Mouse (Mus musculus) right cerebral cortex, postnatal 36 days (tissue): ENCODE measurements around the gene Myo5a.

ENCODE experiments used
- DNase-seq, 2 experiments: peaks; one replicate each; pipeline ENCODE4 v3.0.0; 2022; ENCODE audit warnings: low spot score in 2 of 2, mixed read lengths in 1 of 2

The Myo5a gene

DNA sequence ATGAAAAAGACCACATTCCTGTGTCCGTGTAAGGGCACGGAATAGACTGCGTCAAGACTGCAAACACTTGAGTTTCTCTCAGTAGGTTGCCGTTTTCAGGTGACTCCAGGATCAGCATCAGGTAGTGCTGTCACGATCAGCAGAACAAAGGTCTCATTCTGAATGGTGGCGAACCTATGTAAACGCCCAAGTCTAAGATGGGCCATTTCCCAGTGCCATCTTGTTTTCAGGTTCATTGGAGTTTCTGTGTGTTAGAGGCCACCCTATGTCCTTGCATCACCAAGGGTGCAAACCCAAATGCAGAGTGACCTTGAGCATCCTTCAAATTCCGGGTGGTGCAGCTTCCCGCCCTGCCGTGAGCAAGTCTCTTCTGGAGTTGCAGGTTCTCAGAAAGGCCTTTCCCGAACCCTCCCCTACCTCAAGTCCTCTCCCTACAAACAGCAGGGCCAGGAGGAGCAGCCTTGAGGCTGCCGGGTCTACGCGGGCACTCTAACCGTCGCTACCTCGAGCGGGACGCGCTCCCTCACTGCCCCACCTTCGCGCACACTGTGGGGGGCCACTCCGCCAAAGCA is at the start of gene Myo5a:
Gene Myo5a, plus strand, starts transcription at position 559 of the 572 bp plus-strand sequence.
- DNase-seq: no peak

DNA sequence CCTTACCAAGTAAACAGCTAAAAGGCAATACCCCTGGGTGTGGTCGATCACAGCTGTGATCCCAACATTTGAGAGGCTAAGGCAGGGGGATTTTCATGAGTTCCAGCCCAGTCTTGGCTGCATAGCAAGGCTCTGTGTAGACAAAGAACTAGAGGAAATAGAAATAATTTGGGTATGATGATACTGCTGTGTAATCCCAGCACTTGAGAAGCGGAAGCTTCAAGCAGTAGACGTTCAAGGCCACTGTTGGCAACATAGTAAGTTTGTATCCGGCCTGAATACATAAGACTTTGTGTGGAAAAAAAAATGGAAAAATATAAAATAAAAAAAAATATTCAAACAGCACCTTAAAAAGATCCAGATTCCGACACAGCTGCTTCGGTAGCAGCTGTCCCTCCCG is 48.3 kb upstream of the Myo5a start:
- DNase-seq: no peak

DNA sequence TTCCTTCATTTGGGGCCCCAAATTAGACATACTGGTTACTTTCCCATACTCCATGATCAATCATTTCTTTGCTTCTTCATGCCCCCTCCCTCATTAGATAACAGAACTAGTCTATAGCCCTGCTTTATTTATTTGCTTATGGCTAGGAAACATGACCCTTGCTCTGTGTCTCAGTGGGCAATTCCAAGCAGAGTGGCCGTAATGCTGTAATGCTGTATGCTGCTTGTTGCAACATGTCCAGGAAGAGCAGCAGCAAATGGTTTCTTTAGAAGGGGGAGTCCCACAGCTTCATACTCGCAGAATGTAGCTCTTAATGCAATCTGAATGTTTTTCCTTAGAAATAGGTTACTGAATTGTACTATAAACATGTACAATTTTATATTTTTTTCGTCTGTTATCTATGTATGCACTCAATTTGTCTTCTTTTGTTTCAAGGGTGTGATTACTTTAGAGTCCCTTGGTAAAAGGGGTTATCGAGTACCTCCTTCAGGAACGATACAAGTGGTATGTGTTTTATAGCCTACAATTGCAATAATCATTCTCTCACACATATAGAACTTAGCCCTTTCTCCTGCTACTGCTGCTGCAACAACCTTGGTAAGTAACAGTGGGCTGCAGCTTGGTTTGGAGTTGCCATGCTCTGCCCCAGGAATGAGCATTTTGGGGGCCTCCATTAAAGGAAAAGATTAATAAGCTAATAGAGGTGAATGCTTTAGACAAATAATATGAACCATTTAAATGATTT is 47.5 kb upstream of the Myo5a start:
- DNase-seq: no peak

DNA sequence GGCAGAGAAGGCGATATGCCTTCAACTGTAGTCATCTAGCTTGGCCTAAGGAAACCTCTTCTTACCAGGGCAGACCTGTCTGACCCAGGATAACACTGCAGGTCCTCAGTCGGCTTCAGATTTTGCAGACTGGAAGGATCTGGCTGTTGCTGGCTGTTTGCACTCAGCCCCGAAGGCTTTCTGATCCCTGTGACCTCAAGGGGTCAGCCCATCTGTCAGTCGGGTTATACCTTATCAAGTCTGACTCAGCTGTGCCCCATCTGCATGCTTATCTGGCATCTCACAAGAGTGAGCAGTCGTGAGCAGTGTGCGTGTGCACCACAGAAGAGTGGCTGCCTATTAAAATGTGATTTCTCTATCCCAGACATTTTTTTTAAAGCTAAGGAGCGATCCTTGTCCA is 46.7 kb upstream of the Myo5a start:
- no peak for DNase-seq

DNA sequence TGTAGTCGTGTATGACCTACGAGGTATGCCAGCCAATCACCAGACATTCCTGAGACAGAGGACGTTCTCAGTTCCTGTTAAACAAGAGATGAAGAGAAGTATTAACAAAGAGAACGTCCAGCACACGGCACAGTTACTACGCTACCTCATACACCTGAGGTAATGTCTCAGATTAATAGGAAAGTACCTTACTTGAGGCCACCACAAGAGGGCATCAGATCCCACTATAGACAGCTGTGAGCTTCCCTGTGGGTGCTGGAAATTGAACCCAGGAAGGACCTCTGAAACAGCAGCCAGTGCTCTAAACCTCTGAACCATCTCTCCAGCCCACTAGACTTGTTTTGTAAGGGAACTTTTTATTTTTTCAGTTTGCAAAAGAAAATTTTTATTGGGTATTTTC is 45.1 kb upstream of the Myo5a start:
- no peak for DNase-seq

DNA sequence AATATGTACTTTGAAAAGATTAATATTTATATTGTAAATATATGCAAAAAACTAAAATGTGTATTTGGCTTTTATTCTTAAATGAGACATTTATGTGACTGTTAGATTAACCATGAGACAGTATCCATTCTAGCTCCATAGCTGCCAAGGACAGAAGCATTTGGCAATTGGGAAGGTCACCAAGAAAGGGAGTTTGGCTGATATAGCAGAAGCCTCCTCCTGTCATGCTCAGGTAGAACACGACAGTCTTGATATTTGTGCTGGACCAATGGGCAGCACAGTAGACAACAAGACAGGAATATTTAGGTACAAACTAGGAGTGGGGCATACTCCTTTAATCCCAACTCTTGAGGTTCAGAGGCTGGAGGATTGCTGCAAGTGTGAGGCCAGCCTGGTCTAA is 38.4 kb upstream of the Myo5a start:
- no peak for DNase-seq

DNA sequence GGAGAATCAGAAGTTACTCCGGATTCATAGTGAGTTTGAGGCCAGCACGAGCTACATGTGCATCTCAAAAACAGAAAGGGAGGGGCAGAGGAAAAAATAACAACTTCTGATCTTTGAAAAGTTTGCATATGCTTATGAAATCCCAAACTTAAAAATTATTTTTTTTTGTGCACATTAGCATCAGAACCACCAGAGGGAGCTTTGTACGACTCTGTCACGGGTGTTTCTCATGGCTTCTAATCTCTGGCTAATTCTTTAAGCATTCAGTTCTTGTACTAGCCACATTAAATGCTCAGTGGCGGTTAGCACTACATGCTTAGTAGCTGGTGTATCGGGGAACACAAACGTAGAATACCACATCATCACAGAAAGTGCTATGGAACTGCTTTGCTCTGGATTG is 37.7 kb upstream of the Myo5a start:
- no peak for DNase-seq

DNA sequence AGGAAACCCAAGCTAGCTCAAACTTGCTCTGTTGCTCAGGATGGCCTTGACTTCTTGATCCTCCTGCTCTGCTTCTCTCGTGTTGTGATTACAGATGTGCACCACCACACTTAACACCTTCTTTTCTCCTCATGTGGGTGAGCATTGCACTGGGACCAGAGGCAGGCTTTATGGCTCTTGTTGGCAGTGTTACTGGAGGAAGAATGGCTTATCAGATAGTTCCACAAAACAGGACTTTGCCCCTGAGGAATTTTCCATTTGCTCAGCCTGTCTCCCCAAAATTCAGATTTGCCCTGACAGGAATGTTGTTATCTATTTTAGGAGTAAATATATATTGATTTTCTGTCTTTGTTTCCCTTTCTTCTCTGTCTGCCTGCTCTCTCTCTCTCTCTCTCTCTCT is 36.1 kb upstream of the Myo5a start:
- DNase-seq: no peak

DNA sequence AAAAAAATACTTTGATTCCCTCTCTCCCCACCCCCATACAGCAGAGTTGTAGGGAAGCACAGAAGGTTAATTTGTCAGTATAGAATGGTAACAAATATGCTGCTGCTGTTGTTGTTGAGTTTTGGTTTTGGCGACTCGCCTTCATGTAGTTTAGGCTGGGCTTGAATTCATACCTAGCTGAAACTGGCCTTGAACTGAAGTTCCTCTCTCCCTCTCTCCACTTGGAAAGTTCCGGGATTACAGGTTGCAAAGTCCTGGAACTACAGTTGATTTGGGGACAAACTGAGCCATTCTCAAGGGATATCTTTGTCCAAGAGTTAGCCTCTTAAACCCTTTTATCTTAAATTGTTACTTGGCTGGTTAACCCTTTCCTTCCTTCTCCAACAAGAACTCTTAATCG is 34.9 kb upstream of the Myo5a start:
- no peak for DNase-seq

DNA sequence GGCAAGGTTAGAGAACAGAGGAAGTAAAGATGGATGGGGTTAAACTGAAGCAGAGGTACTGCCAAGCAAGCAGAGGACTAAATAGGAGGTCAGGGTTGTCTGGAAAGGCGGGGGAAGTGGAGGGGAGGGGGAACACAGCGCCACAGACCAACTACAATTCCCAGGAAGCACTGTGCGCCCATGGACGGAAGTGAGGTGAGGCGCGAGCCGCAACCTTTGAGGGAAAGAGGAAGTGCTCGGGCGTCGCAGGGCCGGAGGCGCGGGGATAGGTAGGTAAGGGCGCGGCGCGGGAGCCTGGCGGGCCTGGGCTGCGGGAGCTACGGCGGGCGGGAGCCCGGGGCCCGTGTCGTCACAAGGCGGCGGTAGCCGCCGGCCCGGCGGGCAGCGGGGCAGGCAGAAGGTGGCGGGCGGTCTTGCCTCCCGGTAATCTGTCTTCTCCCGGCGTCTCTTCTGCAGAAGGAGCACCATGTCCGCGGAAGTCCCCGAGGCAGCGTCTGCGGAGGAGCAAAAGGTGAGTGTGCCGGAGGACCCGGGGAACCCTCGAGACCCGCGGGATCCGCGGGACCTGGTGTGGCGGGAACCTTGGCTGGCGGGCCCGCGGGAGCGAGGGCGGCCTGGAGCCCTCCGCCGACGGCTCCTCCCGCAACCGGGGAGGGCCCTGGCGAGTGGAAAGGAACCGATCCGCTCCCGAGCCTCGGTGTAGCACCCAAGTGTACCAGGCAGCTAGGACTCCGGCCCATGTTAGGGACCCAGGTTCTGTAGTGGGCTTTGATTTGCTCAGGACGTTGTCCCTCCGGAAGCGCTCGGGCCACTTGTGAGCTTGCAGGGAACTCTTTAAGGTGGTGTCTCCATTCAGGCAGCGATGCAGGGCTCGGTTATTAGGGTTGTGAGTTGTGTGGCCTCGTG is 33.1 kb upstream of the Myo5a start, which contains the start of gene Arpp19:
Gene Arpp19, plus strand, starts transcription at position 164 of the 906 bp plus-strand sequence.
- DNase-seq: peak; percentile 85 to 88

DNA sequence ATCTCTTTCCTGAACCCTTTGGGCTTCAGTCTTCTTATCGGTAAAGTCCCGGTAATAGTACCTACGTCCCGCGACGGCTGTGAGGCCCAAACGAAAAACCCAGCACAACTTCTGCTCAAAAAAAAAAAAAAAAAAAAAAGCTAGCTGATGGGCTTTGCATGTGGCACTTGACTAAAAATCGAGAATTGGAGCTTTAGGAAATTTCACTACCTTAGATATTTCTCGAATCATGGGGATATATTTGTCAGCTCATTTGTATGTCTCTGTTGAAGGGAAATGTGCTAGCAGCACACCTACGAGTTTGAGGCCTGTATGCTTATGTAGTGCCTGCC is 32.5 kb upstream of the Myo5a start:
- no peak for DNase-seq

DNA sequence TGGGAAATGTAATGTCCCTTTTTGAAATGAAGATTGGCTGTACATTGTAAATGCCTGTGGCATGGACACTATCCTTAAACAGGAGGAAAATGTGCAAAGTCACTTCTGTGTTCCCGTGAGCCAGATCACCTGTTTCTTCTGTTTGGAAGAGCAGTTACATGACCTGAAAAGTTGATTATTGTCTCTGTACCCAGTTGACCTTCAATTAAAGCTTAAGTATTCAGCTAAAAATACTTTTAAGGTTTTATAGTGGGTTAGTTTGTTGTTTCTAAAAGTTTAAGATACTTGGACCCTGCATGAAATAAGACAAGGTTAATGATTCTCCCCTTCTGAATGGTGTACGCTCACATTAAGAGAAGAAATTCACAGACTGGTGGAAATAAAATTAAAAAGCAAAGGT is 30.2 kb upstream of the Myo5a start:
- no peak for DNase-seq

DNA sequence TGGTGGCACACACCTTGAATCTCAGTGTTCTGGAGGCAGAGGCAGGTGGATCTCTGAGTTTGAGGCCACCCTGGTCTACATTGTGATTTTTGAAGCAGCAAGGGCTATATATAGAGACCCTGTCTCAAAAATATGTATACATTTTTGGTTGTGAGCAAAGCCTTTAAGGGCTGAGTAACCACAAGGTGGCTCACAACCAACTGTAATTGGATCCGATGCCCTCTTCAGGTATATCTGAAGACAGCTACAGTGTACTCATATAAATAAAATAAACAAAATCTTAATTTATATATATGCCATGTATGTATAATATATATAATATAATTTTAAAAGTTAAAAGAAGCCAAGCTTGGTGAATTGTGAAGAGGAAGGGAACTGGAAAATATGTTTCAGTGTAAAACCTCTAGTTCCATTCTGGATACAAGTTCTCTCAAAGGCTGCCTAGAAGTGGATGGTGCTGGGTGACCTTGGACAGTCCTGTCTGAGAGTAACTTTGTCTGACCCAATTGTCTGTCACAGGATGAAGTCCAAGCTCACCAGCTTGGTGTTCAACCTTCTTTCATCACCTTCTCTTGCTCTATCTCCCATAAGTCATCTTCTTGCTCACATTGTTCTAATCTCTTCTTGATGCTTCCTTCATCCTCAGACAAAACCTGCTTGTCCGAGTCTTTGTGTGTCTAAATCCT is 28.8 kb upstream of the Myo5a start:
- no peak for DNase-seq

DNA sequence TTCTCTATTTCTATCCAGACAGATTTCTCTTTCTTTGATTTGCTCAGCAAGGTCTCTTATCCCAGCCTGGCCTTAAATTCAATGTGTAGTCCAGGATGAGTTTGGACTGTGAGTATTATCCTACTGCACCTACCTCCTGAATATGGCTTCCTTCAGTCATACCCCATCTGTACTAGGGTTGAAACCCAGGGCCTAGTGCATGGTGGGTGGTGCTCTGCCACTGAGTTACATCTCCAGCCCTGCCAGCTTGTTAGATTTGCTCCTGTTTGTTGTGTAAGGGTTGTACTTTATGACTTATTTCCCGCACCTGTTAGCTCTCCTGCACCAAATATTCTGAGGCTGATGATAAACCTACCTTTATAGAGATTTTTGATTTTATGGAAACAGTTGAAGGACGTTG is 27.6 kb upstream of the Myo5a start:
- no peak for DNase-seq

DNA sequence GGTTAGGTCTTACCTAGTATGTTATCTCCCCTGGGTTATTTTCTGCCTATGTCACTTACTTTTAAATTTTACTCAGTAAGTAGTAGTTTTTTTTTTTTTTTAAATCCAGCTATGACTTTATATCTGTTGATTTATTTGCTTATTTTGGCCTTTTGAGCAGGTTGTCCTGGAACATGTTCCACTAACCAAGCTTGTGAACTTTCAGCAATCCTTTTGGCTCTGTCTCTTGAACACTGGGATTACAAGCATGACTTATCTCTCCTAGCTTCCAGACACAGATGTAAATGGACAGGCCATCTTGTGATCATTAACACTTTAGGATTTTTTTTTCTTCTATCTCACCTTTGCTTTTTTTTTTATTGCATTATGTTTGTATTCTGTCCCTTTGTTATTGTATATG is 23.7 kb upstream of the Myo5a start:
- no peak for DNase-seq

DNA sequence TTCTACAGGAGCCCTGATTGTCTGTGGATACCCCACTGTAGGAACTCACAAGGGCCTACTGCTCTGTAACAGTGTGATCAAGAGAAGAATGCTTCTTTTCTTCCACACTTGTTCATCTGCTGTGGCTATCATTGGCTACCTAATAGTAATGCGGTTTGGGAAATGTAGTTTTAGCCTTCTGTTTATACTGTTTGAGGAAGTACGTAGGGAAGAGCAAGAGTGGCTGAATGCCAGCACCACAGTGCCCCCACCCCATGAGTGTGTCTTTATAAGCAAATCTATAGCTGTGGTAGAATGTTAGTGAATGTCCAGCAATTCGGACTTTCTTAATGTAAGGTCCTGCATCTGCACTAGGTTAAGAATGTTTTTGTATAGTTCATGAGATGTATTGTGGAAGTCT is 21.7 kb upstream of the Myo5a start:
- DNase-seq: no peak

DNA sequence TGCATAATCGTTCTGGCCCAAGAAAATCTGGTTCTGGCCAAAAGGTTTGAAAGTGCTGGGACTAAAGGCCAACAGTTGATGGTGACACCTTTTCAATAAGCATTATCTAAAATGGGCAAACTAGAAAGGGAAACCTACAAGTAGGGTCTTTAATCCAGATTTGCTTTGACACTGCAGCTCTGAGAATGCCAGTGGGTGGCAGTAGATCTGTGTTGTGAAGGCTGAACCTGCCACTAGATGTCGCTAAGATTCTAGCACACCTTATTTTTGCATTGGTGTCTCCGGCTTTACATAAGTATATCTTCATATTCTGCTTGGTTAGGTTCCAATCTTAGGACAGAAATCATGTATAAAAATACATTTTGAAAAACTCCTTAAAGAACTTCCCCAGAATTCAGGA is 20.8 kb upstream of the Myo5a start:
- peak; percentile 76 to 82 for DNase-seq

DNA sequence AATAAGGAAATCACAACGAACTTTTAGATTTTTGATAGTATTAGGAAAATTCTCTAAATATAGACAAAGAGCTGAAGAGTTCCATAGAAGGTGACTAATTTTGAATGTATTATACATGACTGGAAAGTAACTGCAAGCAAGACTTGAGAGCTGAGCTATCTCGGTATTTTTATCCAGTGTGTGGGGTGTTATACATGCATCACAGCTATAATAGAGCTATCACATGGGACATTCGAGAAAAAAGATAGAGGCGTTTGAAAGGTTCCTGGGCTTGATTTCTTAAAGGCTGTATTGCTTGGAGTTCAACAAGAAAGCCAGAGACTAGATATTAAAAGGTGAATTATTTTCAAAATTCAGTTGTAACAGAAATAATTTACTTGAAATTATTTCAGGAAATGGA is 19.0 kb upstream of the Myo5a start:
- no peak for DNase-seq

DNA sequence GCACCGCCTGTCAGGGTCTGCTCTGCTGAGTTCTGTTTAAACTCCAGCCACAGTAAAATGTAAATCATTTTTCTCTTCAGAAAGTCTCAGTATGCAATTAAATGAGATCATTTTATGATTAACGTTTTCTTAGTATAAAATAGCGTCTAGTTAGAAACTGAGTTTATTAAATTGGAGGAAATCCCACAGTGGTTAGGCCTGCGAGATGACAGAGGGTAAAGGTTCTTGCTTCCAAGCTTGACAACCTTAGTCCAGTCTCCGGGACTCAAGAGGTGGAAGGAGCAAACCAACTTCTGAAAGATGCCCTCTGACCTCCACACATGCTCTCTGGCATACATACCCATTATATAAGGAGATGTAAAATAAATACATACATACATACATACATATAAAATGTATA is 15.8 kb upstream of the Myo5a start:
- DNase-seq: no peak

DNA sequence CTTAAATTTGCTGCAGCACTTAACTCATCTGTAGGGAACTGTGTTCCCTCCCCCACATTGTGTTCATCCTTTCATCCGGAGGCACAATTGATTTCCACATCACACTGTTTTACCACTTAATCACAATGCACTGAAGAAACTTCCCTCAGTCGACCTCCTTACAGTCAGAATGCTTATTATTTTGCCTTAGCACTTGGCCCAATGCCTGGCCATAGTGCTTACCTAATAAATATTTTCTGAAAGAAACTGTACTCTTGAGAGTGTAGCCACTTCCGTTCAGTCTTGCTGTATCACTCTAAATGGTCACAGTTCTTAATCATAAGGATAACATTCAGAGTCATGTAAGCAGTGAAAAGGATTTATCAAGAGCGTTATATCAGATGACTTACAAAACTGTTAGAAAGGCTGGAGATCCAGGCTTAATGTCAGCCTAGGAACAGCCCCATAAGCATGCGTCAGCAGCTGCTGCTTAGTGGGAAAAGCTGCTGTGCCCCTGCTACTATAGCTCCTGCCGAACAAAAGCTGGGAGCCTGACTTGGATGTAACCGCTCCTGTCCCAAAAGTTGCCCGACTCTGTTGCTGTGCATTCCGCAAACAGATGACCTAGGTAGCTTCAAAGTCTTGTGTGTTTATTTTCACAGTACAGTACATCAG is 6.0 kb upstream of the Myo5a start:
- no peak for DNase-seq

DNA sequence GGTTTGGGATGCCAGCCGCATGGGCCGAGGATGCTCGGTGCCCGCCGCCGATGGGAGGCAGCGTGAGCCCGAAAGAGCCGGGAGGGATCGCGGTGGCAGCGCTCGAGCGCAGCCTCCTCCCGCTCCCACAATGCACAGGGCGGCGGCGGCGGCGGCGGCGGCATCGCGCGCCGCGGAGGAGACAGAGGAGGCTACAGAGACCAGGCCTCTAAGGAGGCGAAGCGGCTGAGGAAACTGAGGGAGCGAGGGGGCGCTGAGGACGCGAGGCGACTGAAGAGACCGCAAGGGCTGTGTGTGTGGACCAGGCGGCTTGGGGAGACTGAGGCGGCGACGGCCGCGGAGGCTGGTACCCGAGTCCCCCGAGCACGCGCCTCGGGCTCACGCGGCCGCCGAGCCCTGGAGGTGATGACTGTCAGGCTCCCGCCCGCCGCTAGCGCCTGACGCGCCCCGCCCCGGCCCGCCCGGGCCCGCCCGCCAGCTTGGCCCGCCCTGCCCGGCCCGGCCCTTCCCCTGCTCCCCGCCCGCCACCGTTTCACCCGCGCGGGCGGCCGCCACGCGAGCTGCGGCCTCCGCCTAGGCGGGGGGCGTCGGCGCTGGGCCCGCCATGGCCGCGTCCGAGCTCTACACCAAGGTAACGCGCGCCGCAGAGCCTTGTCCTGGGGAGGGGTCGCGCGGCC is 352 bp downstream of the Myo5a start:
- DNase-seq: peak; percentile 68 to 70
